In the genomic region with DNA sequence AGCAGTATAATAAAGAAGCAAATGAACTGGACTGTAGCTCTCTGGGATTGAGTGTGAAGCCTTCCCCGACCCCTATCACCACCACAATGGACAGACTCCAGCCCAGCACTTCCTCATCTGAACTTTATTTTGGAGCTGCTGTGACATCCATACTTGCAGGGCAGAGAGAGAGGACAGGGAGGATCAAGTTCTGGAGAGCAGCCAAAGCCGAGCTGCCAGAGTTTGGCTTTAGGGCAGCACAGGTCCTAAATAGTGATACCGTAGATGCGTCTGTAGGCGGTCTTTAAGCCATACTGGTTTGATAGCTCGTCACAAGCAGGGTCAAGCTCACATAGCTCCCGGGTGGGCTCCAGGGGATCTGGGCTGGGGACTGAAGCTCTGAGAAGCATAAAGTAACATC, we compare ENCODE assay signal across 10 mouse cellular contexts. TPM values are rescaled to one million over a fixed set of nuclear protein-coding genes. Genes with fewer than 3 reads are reported as not detected.
DNase-seq lines count a peak whose midpoint lies in the region; TF ChIP-seq lines count a peak whose summit lies in the region.
"Not testable (repeated sequence)": the region's sequence is repeated elsewhere in the genome, so short reads cannot be mapped to it uniquely, and the experiment has no call there.
"Had no signal": no experiment of that assay in that cellular context is flagged by ENCODE, and none has a peak within 500 bp of the region (broad histone marks: within the 10 kb centered on the region; RNA-seq: fewer than 3 reads in every experiment).

No protein-coding gene starts in this region.

- peak; percentile 87 for DNase-seq in gastrocnemius, adult 2 months
- peak; percentile 47 for DNase-seq in gastrocnemius, postnatal 10 days
- DNase-seq in gastrocnemius, postnatal 25 days: peak; percentile 43
- peak; percentile 2 for DNase-seq in ovary, postnatal 36 days (ENCODE audit: low spot score)
- peak; percentile 43 for DNase-seq in testis, postnatal 10 days (ENCODE audit: low spot score)

- intact Hi-C loops in gastrocnemius, adult 2 months (cut with DNase I): not testable (repeated sequence)

- not testable (repeated sequence) for H3K27ac ChIP-seq in gastrocnemius, adult 2 months

- TF ChIP-seq CTCF in gastrocnemius, adult 2 months (IDR thresholded peaks at IDR 0.05): not testable (repeated sequence)

- H3K4me3 ChIP-seq in gastrocnemius, adult 2 months: not testable (repeated sequence)

RNA-seq across cellular contexts. Expression of gene Bglap3, which starts 4.0 kb away (rescaled TPM):
- total RNA-seq in gastrocnemius, adult 2 months (2021): not detected
- total RNA-seq in gastrocnemius, postnatal 10 days (2021): 10 to 100 TPM in 1 of 2 experiments, not detected in 1; 29.3 TPM
- under 1 TPM in 1 of 2 experiments, not detected in 1; 0.54 TPM for total RNA-seq in gastrocnemius, postnatal 25 days (2021)
- total RNA-seq: common myeloid progenitor, adult 5-6 weeks; MEL had no signal

RNA-seq across cellular contexts. Expression of gene Paqr6, which starts 4.1 kb away (rescaled TPM):
- total RNA-seq in gastrocnemius, adult 2 months (2021): under 1 TPM; 0.15 to 0.56 TPM
- 1 to 10 TPM; 1.2 to 1.6 TPM for total RNA-seq in gastrocnemius, postnatal 10 days (2021)
- total RNA-seq in gastrocnemius, postnatal 25 days (2021): 1 to 10 TPM in 1 of 2 experiments, under 1 TPM in 1; 0.51 to 1.1 TPM
- total RNA-seq: common myeloid progenitor, adult 5-6 weeks; MEL had no signal

RNA-seq across cellular contexts. Expression of gene Bglap2, which starts 10.0 kb away (rescaled TPM):
- not detected for total RNA-seq in gastrocnemius, adult 2 months (2021)
- total RNA-seq in gastrocnemius, postnatal 10 days (2021): 10 to 100 TPM in 1 of 2 experiments, not detected in 1; 42.4 TPM
- total RNA-seq in gastrocnemius, postnatal 25 days (2021): not detected
- total RNA-seq: adrenal gland, postnatal 4 days; common myeloid progenitor, adult 5-6 weeks; ES-E14; MEL had no signal

RNA-seq across cellular contexts. Expression of gene Bglap, which starts 15.8 kb away (rescaled TPM):
- not detected for total RNA-seq in gastrocnemius, adult 2 months (2021)
- total RNA-seq in gastrocnemius, postnatal 10 days (2021): 100 to 1,000 TPM in 1 of 2 experiments, not detected in 1; 175 TPM
- total RNA-seq in gastrocnemius, postnatal 25 days (2021): 1 to 10 TPM in 1 of 2 experiments, not detected in 1; 1.9 TPM
- total RNA-seq: adrenal gland, postnatal 25 days; common myeloid progenitor, adult 5-6 weeks; ES-E14; MEL had no signal

RNA-seq across cellular contexts. Expression of gene Smg5, which starts 32.5 kb away (rescaled TPM):
- total RNA-seq in gastrocnemius, adult 2 months (2021): 10 to 100 TPM; 38.1 to 48.2 TPM
- 10 to 100 TPM; 31.1 to 43.9 TPM for total RNA-seq in gastrocnemius, postnatal 10 days (2021)
- 10 to 100 TPM; 37.4 to 43.4 TPM for total RNA-seq in gastrocnemius, postnatal 25 days (2021)

Comparison
In these comparisons a context has a peak if more than half of its experiments do, and no peak if none do; other contexts are left out.
1. DNase-seq: peak in every context shown above with its lines; median percentile 87 in gastrocnemius, adult 2 months; 47 in gastrocnemius, postnatal 10 days; 43 in gastrocnemius, postnatal 25 days; 43 in testis, postnatal 10 days; 2 in ovary, postnatal 36 days.